Mouse (Mus musculus) gastrocnemius, adult 18-20 months (tissue): ENCODE measurements around the gene Zfp286. TPM values are rescaled to one million over a fixed set of nuclear protein-coding genes. Genes with fewer than 3 reads are reported as not detected.

Source experiments
- DNase-seq: peaks from one replicate; pipeline ENCODE4 v3.0.0; 2021; ENCODE audit warnings: low spot score
- total RNA-seq, 2 experiments: library from RNA; stranded (reverse); gene quantifications; 2 replicates each; pipeline ENCODE4 v1.2.3; 2021

Zfp286 gene
- total RNA-seq, 2 experiments from 2014 or later, result 1.1 to 1.4 TPM

DNA sequence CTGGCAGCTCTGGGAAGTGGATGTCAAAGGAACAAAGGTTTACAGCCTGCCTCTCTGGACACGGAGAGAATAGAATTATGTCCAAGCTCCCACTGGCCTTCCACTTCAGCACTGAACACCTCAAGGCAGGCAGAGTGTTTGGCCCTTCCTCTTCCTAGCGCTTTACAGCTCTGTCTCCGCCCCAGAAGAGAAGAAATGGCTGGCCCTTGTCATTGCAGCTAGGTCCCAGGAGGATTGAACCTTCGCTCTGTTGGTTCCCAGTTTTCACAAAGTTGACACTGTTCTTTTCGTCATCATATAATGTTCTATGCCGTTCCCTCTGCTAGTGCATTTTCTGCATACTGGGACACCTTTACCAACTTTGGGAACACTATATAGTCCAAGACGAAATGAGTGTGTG lies 81.0 kb downstream of the Zfp286 start:
- DNase-seq, result no peak

DNA sequence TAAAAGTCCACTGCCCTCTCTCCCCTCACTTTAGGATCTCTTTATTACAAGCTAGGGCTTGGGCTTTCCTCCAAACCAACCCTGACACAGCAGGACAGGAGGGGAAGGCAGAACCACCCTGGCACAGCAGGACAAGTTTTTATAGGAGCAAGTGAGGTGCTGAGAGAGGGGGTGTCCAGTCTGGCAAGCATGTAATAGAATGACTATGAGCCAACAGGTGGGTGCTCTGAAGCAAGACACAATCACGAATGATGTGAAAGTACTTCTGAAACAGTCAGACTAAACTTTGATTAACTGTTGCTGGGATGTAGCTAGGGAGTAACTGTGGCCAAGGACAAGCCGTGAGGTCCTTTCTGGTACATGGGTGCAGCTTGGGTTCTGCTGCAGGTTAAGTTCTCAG lies 83.1 kb downstream of the Zfp286 start:
- no peak for DNase-seq

Other genes with a start within 250 kb of the Zfp286 start
- 100 to 1,000 TPM; 919 to 954 TPM for gene Ubb, start 238.3 kb downstream of the Zfp286 start, total RNA-seq
- 1 to 10 TPM in 1 of 2 experiments, under 1 TPM in 1; 0.87 to 2.1 TPM for gene Trpv2, start 215.0 kb downstream of the Zfp286 start, total RNA-seq
- 1 to 10 TPM; 3.2 to 3.5 TPM for gene Lrrc75a, start 140.9 kb downstream of the Zfp286 start, total RNA-seq
- 1 to 10 TPM; 3.3 to 3.6 TPM for gene Mmgt2, start 140.8 kb downstream of the Zfp286 start, total RNA-seq
- 1 to 10 TPM in 1 of 2 experiments, under 1 TPM in 1; 0.96 to 1.3 TPM for gene Zfp287, start 57.6 kb downstream of the Zfp286 start, total RNA-seq
- gene Gm10428, start 36.4 kb downstream of the Zfp286 start, total RNA-seq, result not detected
- gene Trim16, start 30.8 kb upstream of the Zfp286 start, total RNA-seq, result 10 to 100 TPM; 27.1 to 30.2 TPM
- gene Fbxw10, start 57.6 kb upstream of the Zfp286 start, total RNA-seq, result under 1 TPM; 0.07 to 0.19 TPM
- 1 to 10 TPM; 4.8 to 5.4 TPM for gene Tvp23b, start 90.0 kb upstream of the Zfp286 start, total RNA-seq
- not detected for gene Cdrt4, start 161.7 kb upstream of the Zfp286 start, total RNA-seq